Mouse (Mus musculus) small intestine, adult 2 months (tissue): ENCODE measurements around the gene Adamts10.

Source experiments
- CTCF ChIP-seq: fragments of 200-500 bp; IDR thresholded peaks from 2 replicates; pipeline ENCODE4 v1.5.1; 2012; ENCODE audit warnings: low read depth, mild to moderate bottlenecking, control low read depth, inconsistent platforms, low read length, moderate library complexity, mixed read lengths; ENCODE audit not compliant: insufficient replicate concordance, insufficient read length; ENCODE audit errors: extremely low read depth
- POLR2A ChIP-seq: fragments of 200-500 bp; IDR thresholded peaks from 2 replicates; pipeline ENCODE4 v1.6.1; 2012; ENCODE audit warnings: low read depth, mild to moderate bottlenecking, control low read depth, inconsistent platforms, low read length, moderate library complexity

- TF ChIP-seq CTCF = no peak
- no peak for TF ChIP-seq POLR2A
Measured at GRCm38 (mm10) chr17:33564599-33564998, 40.6 kb downstream of the Adamts10 start.
